Mouse (Mus musculus) midbrain, embryonic 14.5 days (tissue): Measurements from ENCODE around the gene Hmgb1. TPM values are rescaled to one million over a fixed set of nuclear protein-coding genes. Genes with fewer than 3 reads are reported as not detected.

ENCODE experiments used
- ATAC-seq: fragments of 200-750 bp; cut with Nextera tagmentation; 2 replicates; pipeline ENCODE4 v1.8.0; 2017; ENCODE audit warnings: moderate number of reproducible peaks, moderate library complexity; ENCODE audit not compliant: low FRiP score, low TSS enrichment
- DNase-seq: peaks from one replicate; pipeline ENCODE4 v3.0.0-alpha.2; 2015
- H3K27ac ChIP-seq: fragments of 300-500 bp; sonication (generic); replicated peaks from 2 replicates; pipeline ENCODE4 v1.5.1; 2014; ENCODE audit warnings: mild to moderate bottlenecking, low read depth, low read length, moderate library complexity
- H3K27me3 ChIP-seq: fragments of 300-500 bp; sonication (generic); 2 replicates; pipeline ENCODE4 v1.6.1; 2014; ENCODE audit warnings: low read length, control low read depth, mixed read lengths; ENCODE audit not compliant: control insufficient read depth, insufficient read depth
- H3K36me3 ChIP-seq: fragments of 300-500 bp; sonication (generic); 2 replicates; pipeline ENCODE4 v1.6.1; 2014; ENCODE audit warnings: low read length, control low read depth; ENCODE audit not compliant: control insufficient read depth, insufficient read depth
- H3K4me1 ChIP-seq: fragments of 300-500 bp; sonication (generic); 2 replicates; pipeline ENCODE4 v1.6.1; 2014; ENCODE audit warnings: mild to moderate bottlenecking, antibody characterized with exemption, low read length, control low read depth; ENCODE audit not compliant: control insufficient read depth, insufficient read depth
- H3K4me2 ChIP-seq: fragments of 300-500 bp; sonication (generic); 2 replicates; pipeline ENCODE4 v1.6.1; 2014; ENCODE audit warnings: mild to moderate bottlenecking, low read length, moderate library complexity
- H3K4me3 ChIP-seq: fragments of 300-500 bp; sonication (generic); replicated peaks from 2 replicates; pipeline ENCODE4 v1.5.1; 2014; ENCODE audit warnings: low read depth, low read length
- H3K9ac ChIP-seq: fragments of 300-500 bp; sonication (generic); replicated peaks from 2 replicates; pipeline ENCODE4 v1.6.1; 2014; ENCODE audit warnings: mild to moderate bottlenecking, low read length, moderate library complexity
- H3K9me3 ChIP-seq: fragments of 300-500 bp; sonication (generic); 2 replicates; pipeline ENCODE4 v1.6.1; 2016; ENCODE audit warnings: low read length, control low read depth, mixed read lengths; ENCODE audit not compliant: control insufficient read depth
- WGBS: fragments of 180-500 bp; shearing (Covaris S2); extraction: QIAGEN DNeasy Blood & Tissue Kit; methylation state at CpG from one replicate; pipeline ENCODE4 v1.1.7; 2014; 5-methylcytosine and 5-hydroxymethylcytosine counted together
- polyA plus RNA-seq: library from polyadenylated mRNA; unstranded; fragments of >200 nt; fragmentation: Nextera tagmentation; extraction: Ambion mirVana; gene quantifications from 2 replicates; pipeline ENCODE4 v1.2.1, GENCODE M21; 2014

Gene Hmgb1
- polyA plus RNA-seq, 1 experiment from 2014 or later, result 947 TPM

- Histone ChIP-seq H3K4me3 (no peak overlapping the region), H3K27ac (no peak overlapping the region), H3K4me1 (no peaks in the 10 kb centered on the region), H3K36me3 (no peaks in the 10 kb centered on the region), H3K4me2 (no peak overlapping the region), H3K9ac (no peak overlapping the region), H3K9me3 (no peaks in the 10 kb centered on the region), H3K27me3 (no peaks in the 10 kb centered on the region)
- 91% methylated on average over 10 of the region's 10 CpGs for WGBS
- no peak for ATAC-seq
- DNase-seq, result no peak
These were observed 97.7 kb downstream of the Hmgb1 start for GRCm38 (mm10) chr5:149086382-149087244.

GRCm38 (mm10) chr5:149080466-149080865 is 103.8 kb downstream of the Hmgb1 start:
- no peaks in the 10 kb centered on the region for H3K4me1 ChIP-seq
- no peak overlapping the region for H3K9ac ChIP-seq
- no peak overlapping the region for H3K27ac ChIP-seq
- DNase-seq, result no peak
- WGBS, result 93% methylated on average over 8 of the region's 8 CpGs
- no peaks in the 10 kb centered on the region for H3K27me3 ChIP-seq
- no peaks in the 10 kb centered on the region for H3K36me3 ChIP-seq
- H3K4me3 ChIP-seq, result no peak overlapping the region
- no peaks in the 10 kb centered on the region for H3K9me3 ChIP-seq
- no peak overlapping the region for H3K4me2 ChIP-seq
- no peak for ATAC-seq

GRCm38 (mm10) chr5:149079758-149080150 is 104.5 kb downstream of the Hmgb1 start:
- Histone ChIP-seq H3K27ac (no peak overlapping the region), H3K9me3 (no peaks in the 10 kb centered on the region), H3K36me3 (no peaks in the 10 kb centered on the region), H3K4me3 (no peak overlapping the region), H3K4me1 (no peaks in the 10 kb centered on the region), H3K27me3 (no peaks in the 10 kb centered on the region), H3K9ac (no peak overlapping the region), H3K4me2 (no peak overlapping the region)
- WGBS, result 50% methylated on average over 7 of the region's 7 CpGs
- ATAC-seq (no peak), DNase-seq (no peak)

GRCm38 (mm10) chr5:149079018-149079757 is 105.1 kb downstream of the Hmgb1 start:
- H3K27me3 ChIP-seq, result no peaks in the 10 kb centered on the region
- H3K9ac ChIP-seq, result no peak overlapping the region
- H3K9me3 ChIP-seq, result no peaks in the 10 kb centered on the region
- no peaks in the 10 kb centered on the region for H3K4me1 ChIP-seq
- no peak overlapping the region for H3K4me2 ChIP-seq
- H3K27ac ChIP-seq, result no peak overlapping the region
- no peaks in the 10 kb centered on the region for H3K36me3 ChIP-seq
- no peak overlapping the region for H3K4me3 ChIP-seq
- no peak for ATAC-seq
- no peak for DNase-seq
- 18% methylated on average over 18 of the region's 18 CpGs for WGBS

GRCm38 (mm10) chr5:149077136-149077535 is 107.2 kb downstream of the Hmgb1 start:
- no peaks in the 10 kb centered on the region for H3K27me3 ChIP-seq

GRCm38 (mm10) chr5:149071546-149071945 is 112.7 kb downstream of the Hmgb1 start:
- no peak overlapping the region for H3K9ac ChIP-seq
- 96% methylated on average over 5 of the region's 5 CpGs for WGBS
- H3K27ac ChIP-seq, result no peak overlapping the region
- ATAC-seq (no peak), DNase-seq (no peak)
- no peak overlapping the region for H3K4me3 ChIP-seq
- H3K4me1 ChIP-seq, result no peaks in the 10 kb centered on the region
- H3K9me3 ChIP-seq, result no peaks in the 10 kb centered on the region
- H3K27me3 ChIP-seq, result no peaks in the 10 kb centered on the region
- H3K4me2 ChIP-seq, result no peak overlapping the region
- H3K36me3 ChIP-seq, result no peaks in the 10 kb centered on the region

More at GRCm38 (mm10) chr5:149077136-149077535, 107.2 kb downstream of the Hmgb1 start:
- no peak overlapping the region for H3K4me3 ChIP-seq
- ATAC-seq (no peak), DNase-seq (no peak)
- H3K4me2 ChIP-seq, result no peak overlapping the region
- no peak overlapping the region for H3K9ac ChIP-seq
- H3K9me3 ChIP-seq, result no peaks in the 10 kb centered on the region
- no peaks in the 10 kb centered on the region for H3K36me3 ChIP-seq
- 88% methylated on average over 8 of the region's 8 CpGs for WGBS
- H3K4me1 ChIP-seq, result no peaks in the 10 kb centered on the region
- H3K27ac ChIP-seq, result no peak overlapping the region

GRCm38 (mm10) chr5:149068745-149069144 is 115.5 kb downstream of the Hmgb1 start:
- Histone ChIP-seq H3K9me3 (no peaks in the 10 kb centered on the region), H3K36me3 (no peaks in the 10 kb centered on the region), H3K4me3 (no peak overlapping the region), H3K4me2 (no peak overlapping the region), H3K4me1 (no peaks in the 10 kb centered on the region), H3K27me3 (no peaks in the 10 kb centered on the region), H3K27ac (no peak overlapping the region), H3K9ac (no peak overlapping the region)
- WGBS, result 95% methylated on average over 10 of the region's 10 CpGs
- no peak for ATAC-seq
- DNase-seq, result no peak

- no peak for DNase-seq
- Histone ChIP-seq H3K4me2 (no peak overlapping the region), H3K4me1 (no peaks in the 10 kb centered on the region), H3K9me3 (no peaks in the 10 kb centered on the region), H3K27me3 (no peaks in the 10 kb centered on the region), H3K27ac (no peak overlapping the region), H3K9ac (no peak overlapping the region), H3K36me3 (no peaks in the 10 kb centered on the region), H3K4me3 (no peak overlapping the region)
- ATAC-seq, result no peak
- 90% methylated on average over 17 of the region's 17 CpGs for WGBS
These were observed 116.0 kb downstream of the Hmgb1 start for GRCm38 (mm10) chr5:149068247-149068740.
